Mouse (Mus musculus): ENCODE results near the gene Slc25a34. TPM values are rescaled to one million over a fixed set of nuclear protein-coding genes. Genes with fewer than 3 reads are reported as not detected.
A peak's percentile ranks its signal among the peaks of the same experiment; 100 is the strongest.

Slc25a34 gene
- polyA plus RNA-seq, 1 experiment, result 2.9 TPM

- no peaks in the 10 kb centered on the region for H3K36me3 ChIP-seq (ENCODE audit: control insufficient read depth, insufficient read depth, low read length)
Measured at GRCm38 (mm10) chr4:141573359-141573966, 50.2 kb downstream of the Slc25a34 start.

GRCm38 (mm10) chr4:141572668-141573358, 50.8 kb downstream of the Slc25a34 start:
- peaks cover 5% of the 10 kb centered on the region for H3K4me1 ChIP-seq (ENCODE audit: control insufficient read depth, insufficient read depth, low read length)
- no peaks in the 10 kb centered on the region for H3K36me3 ChIP-seq (ENCODE audit: control insufficient read depth, insufficient read depth, low read length)
- H3K27ac ChIP-seq (ENCODE audit: control insufficient read depth, insufficient read depth, low read depth, low read length), result no peak overlapping the region
- H3K27me3 ChIP-seq (ENCODE audit: control insufficient read depth, insufficient read depth, low read length), result no peaks in the 10 kb centered on the region
- no peak for TF ChIP-seq POLR2A (IDR thresholded peaks at IDR 0.05; ENCODE audit: control insufficient read depth, low read depth, low read length)
- no peak for TF ChIP-seq CTCF (IDR thresholded peaks at IDR 0.05; ENCODE audit: control insufficient read depth, insufficient read depth, insufficient replicate concordance, low read depth, low read length)
- no peak overlapping the region for H3K4me3 ChIP-seq (ENCODE audit: control insufficient read depth, low read depth, low read length)

More at GRCm38 (mm10) chr4:141573359-141573966, 50.2 kb downstream of the Slc25a34 start:
- Histone ChIP-seq H3K4me1 (ENCODE audit: control insufficient read depth, insufficient read depth, low read length) (peaks cover 5% of the 10 kb centered on the region), H3K27me3 (ENCODE audit: control insufficient read depth, insufficient read depth, low read length) (no peaks in the 10 kb centered on the region), H3K4me3 (ENCODE audit: control insufficient read depth, low read depth, low read length) (no peak overlapping the region), H3K27ac (ENCODE audit: control insufficient read depth, insufficient read depth, low read depth, low read length) (peak overlapping the region; percentile 34)
- TF ChIP-seq CTCF (IDR thresholded peaks at IDR 0.05; ENCODE audit: control insufficient read depth, insufficient read depth, insufficient replicate concordance, low read depth, low read length) (no peak), POLR2A (IDR thresholded peaks at IDR 0.05; ENCODE audit: control insufficient read depth, low read depth, low read length) (no peak; the same call in 1 of the 2 replicates)

- TF ChIP-seq POLR2A (IDR thresholded peaks at IDR 0.05; ENCODE audit: control insufficient read depth, low read depth, low read length), result no peak
- no peak for TF ChIP-seq CTCF (IDR thresholded peaks at IDR 0.05; ENCODE audit: control insufficient read depth, insufficient read depth, insufficient replicate concordance, low read depth, low read length)
- Histone ChIP-seq H3K4me3 (ENCODE audit: control insufficient read depth, low read depth, low read length) (no peak overlapping the region), H3K27ac (ENCODE audit: control insufficient read depth, insufficient read depth, low read depth, low read length) (no peak overlapping the region)
Measured at GRCm38 (mm10) chr4:141571934-141572333, 51.7 kb downstream of the Slc25a34 start.

DNA sequence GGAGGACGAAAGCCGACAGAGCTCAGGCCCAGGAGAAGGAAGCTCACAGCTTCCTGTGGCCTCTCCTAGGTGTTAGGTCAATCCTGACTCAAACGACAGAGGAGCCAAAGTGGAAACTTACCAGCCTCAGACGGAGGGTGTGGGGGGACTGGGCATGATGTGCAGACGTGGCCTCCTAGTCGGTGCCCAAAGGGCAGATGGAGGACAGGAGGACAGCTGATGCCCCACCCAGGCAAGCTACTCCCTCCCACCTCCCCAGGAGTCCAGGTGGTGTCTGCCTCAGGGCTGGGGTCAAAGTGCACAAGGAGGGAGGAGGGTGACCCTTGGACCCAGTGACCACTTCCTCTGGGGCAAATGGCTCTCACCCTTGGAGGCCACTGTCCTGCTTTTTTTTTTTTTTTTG, 52.3 kb downstream of the Slc25a34 start:
- TF ChIP-seq POLR2A (IDR thresholded peaks at IDR 0.05; ENCODE audit: control insufficient read depth, low read depth, low read length) (no peak), CTCF (IDR thresholded peaks at IDR 0.05; ENCODE audit: control insufficient read depth, insufficient read depth, insufficient replicate concordance, low read depth, low read length) (no peak)
- Histone ChIP-seq H3K27ac (ENCODE audit: control insufficient read depth, insufficient read depth, low read depth, low read length) (no peak overlapping the region), H3K4me1 (ENCODE audit: control insufficient read depth, insufficient read depth, low read length) (peaks cover 5% of the 10 kb centered on the region), H3K27me3 (ENCODE audit: control insufficient read depth, insufficient read depth, low read length) (no peaks in the 10 kb centered on the region), H3K36me3 (ENCODE audit: control insufficient read depth, insufficient read depth, low read length) (no peaks in the 10 kb centered on the region), H3K4me3 (ENCODE audit: control insufficient read depth, low read depth, low read length) (no peak overlapping the region)

More at GRCm38 (mm10) chr4:141571934-141572333, 51.7 kb downstream of the Slc25a34 start:
- Histone ChIP-seq H3K27me3 (ENCODE audit: control insufficient read depth, insufficient read depth, low read length) (no peaks in the 10 kb centered on the region), H3K4me1 (ENCODE audit: control insufficient read depth, insufficient read depth, low read length) (peaks cover 5% of the 10 kb centered on the region), H3K36me3 (ENCODE audit: control insufficient read depth, insufficient read depth, low read length) (no peaks in the 10 kb centered on the region)

DNA sequence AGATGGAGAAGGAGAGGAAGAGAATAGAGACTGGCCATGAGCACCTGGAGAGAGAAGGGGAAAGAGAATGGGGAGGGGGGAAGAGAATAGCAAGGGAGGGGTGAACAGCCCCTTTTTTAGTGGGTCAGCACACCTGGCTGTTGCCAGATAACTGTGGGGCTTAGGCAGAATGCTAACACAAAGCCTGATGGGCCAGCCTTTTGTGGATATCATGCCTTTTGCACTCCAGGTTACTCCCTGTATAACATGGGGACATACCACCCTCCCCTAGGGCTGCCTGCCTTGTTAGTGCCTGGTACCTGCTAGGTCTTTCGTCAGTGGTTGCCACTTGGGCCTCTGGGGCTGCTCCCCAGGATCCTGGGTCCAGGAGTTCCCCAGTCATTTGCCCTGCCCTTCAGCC, 52.8 kb downstream of the Slc25a34 start:
- Histone ChIP-seq H3K27ac (ENCODE audit: control insufficient read depth, insufficient read depth, low read depth, low read length) (no peak overlapping the region), H3K4me1 (ENCODE audit: control insufficient read depth, insufficient read depth, low read length) (peaks cover 5% of the 10 kb centered on the region), H3K36me3 (ENCODE audit: control insufficient read depth, insufficient read depth, low read length) (no peaks in the 10 kb centered on the region), H3K27me3 (ENCODE audit: control insufficient read depth, insufficient read depth, low read length) (no peaks in the 10 kb centered on the region), H3K4me3 (ENCODE audit: control insufficient read depth, low read depth, low read length) (no peak overlapping the region)
- TF ChIP-seq POLR2A (IDR thresholded peaks at IDR 0.05; ENCODE audit: control insufficient read depth, low read depth, low read length), result no peak
- TF ChIP-seq CTCF (IDR thresholded peaks at IDR 0.05; ENCODE audit: control insufficient read depth, insufficient read depth, insufficient replicate concordance, low read depth, low read length), result no peak

DNA sequence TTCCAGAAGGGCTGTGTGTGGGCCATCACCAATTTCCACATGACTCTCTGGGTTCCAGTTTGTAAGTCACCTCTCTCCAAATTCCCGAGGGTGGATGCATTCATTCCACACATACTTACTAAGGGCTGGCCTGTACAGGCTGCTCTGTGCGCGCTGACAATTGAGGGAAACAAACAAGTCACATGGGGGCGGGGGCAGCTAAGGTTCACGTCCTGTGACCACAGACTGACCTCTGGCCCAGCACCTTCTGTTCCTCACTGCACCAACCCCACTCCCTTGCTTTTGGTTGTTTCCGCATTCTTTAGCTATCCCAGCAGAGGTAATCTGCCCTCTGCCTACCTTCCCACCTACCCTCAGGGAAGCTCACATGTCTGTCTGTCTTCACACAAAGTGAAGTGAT, 53.6 kb downstream of the Slc25a34 start:
- Histone ChIP-seq H3K36me3 (ENCODE audit: control insufficient read depth, insufficient read depth, low read length) (no peaks in the 10 kb centered on the region), H3K27ac (ENCODE audit: control insufficient read depth, insufficient read depth, low read depth, low read length) (no peak overlapping the region), H3K4me3 (ENCODE audit: control insufficient read depth, low read depth, low read length) (no peak overlapping the region), H3K27me3 (ENCODE audit: control insufficient read depth, insufficient read depth, low read length) (no peaks in the 10 kb centered on the region), H3K4me1 (ENCODE audit: control insufficient read depth, insufficient read depth, low read length) (peaks cover 5% of the 10 kb centered on the region)
- no peak for TF ChIP-seq POLR2A (IDR thresholded peaks at IDR 0.05; ENCODE audit: control insufficient read depth, low read depth, low read length)
- no peak for TF ChIP-seq CTCF (IDR thresholded peaks at IDR 0.05; ENCODE audit: control insufficient read depth, insufficient read depth, insufficient replicate concordance, low read depth, low read length)

- TF ChIP-seq POLR2A (IDR thresholded peaks at IDR 0.05; ENCODE audit: control insufficient read depth, low read depth, low read length) (no peak), CTCF (IDR thresholded peaks at IDR 0.05; ENCODE audit: control insufficient read depth, insufficient read depth, insufficient replicate concordance, low read depth, low read length) (no peak)
- H3K4me3 ChIP-seq (ENCODE audit: control insufficient read depth, low read depth, low read length), result no peak overlapping the region
Measured at GRCm38 (mm10) chr4:141568966-141569365, 54.7 kb downstream of the Slc25a34 start.

More at GRCm38 (mm10) chr4:141568966-141569365, 54.7 kb downstream of the Slc25a34 start:
- Histone ChIP-seq H3K27me3 (ENCODE audit: control insufficient read depth, insufficient read depth, low read length) (no peaks in the 10 kb centered on the region), H3K27ac (ENCODE audit: control insufficient read depth, insufficient read depth, low read depth, low read length) (no peak overlapping the region), H3K4me1 (ENCODE audit: control insufficient read depth, insufficient read depth, low read length) (0 out of 2 replicates have a peak, but pooled peaks cover 3% of the 10 kb centered on the region), H3K36me3 (ENCODE audit: control insufficient read depth, insufficient read depth, low read length) (no peaks in the 10 kb centered on the region)

Other genes with a start within 250 kb of the Slc25a34 start
- 0.14 and 1.3 TPM in 2 replicates for gene Clcnka, start 225.1 kb downstream of the Slc25a34 start, polyA plus RNA-seq (2012; rRNA removed)
- gene Clcnkb, start 207.8 kb downstream of the Slc25a34 start, polyA plus RNA-seq (2012; rRNA removed), result 0.68 and 1.2 TPM in 2 replicates
- 24.6 and 24.7 TPM in 2 replicates for gene Hspb7, start 203.0 kb downstream of the Slc25a34 start, polyA plus RNA-seq (2012; rRNA removed)
- 0.67 TPM in 2 replicates for gene Srarp, start 187.7 kb downstream of the Slc25a34 start, polyA plus RNA-seq (2012; rRNA removed)
- gene Zbtb17, start 179.2 kb downstream of the Slc25a34 start, polyA plus RNA-seq (2012; rRNA removed), result 24.6 and 28.4 TPM in 2 replicates
- gene Spen, start 85.2 kb downstream of the Slc25a34 start, polyA plus RNA-seq (2012; rRNA removed), result 16.9 and 20.1 TPM in 2 replicates
- gene Fblim1, start 17.7 kb downstream of the Slc25a34 start, polyA plus RNA-seq (2012; rRNA removed), result 3.1 and 4.4 TPM in 2 replicates
- gene Tmem82, start 5.2 kb downstream of the Slc25a34 start, polyA plus RNA-seq (2012; rRNA removed), result 3.5 and 3.9 TPM in 2 replicates
- gene Plekhm2, start 41.1 kb upstream of the Slc25a34 start, polyA plus RNA-seq (2012; rRNA removed), result 73.3 and 76.3 TPM in 2 replicates
- 3.6 and 4.1 TPM in 2 replicates for gene Rsc1a1, start 61.8 kb upstream of the Slc25a34 start, polyA plus RNA-seq (2012; rRNA removed)
- gene Ddi2, start 99.6 kb upstream of the Slc25a34 start, polyA plus RNA-seq (2012; rRNA removed), result 4.1 and 5.2 TPM in 2 replicates
- gene Agmat, start 122.9 kb upstream of the Slc25a34 start, polyA plus RNA-seq (2012; rRNA removed), result 0.07 TPM in 1 of 2 replicates, not detected in the other
- 11.3 and 12.2 TPM in 2 replicates for gene Dnajc16, start 167.1 kb upstream of the Slc25a34 start, polyA plus RNA-seq (2012; rRNA removed)
- 7.8 and 8.0 TPM in 2 replicates for gene Casp9, start 169.8 kb upstream of the Slc25a34 start, polyA plus RNA-seq (2012; rRNA removed)
- 6.2 and 6.5 TPM in 2 replicates for gene Cela2a, start 202.3 kb upstream of the Slc25a34 start, polyA plus RNA-seq (2012; rRNA removed)
- gene Ctrc, start 222.5 kb upstream of the Slc25a34 start, polyA plus RNA-seq (2012; rRNA removed), result 0.66 and 1.4 TPM in 2 replicates